Mouse (Mus musculus): ENCODE measurements around the gene Sh3bgrl.

GRCm38 (mm10) chrX:109147108-109147507, 51.9 kb downstream of the Sh3bgrl start:
- TF ChIP-seq CTCF (IDR thresholded peaks at IDR 0.05; ENCODE audit: low read depth): no peak
- no peak for TF ChIP-seq EP300 (IDR thresholded peaks at IDR 0.05; ENCODE audit: low read depth)

All from heart, postnatal 0 days (tissue).